8 mouse cellular contexts compared by ENCODE assay signal in the genomic region with DNA sequence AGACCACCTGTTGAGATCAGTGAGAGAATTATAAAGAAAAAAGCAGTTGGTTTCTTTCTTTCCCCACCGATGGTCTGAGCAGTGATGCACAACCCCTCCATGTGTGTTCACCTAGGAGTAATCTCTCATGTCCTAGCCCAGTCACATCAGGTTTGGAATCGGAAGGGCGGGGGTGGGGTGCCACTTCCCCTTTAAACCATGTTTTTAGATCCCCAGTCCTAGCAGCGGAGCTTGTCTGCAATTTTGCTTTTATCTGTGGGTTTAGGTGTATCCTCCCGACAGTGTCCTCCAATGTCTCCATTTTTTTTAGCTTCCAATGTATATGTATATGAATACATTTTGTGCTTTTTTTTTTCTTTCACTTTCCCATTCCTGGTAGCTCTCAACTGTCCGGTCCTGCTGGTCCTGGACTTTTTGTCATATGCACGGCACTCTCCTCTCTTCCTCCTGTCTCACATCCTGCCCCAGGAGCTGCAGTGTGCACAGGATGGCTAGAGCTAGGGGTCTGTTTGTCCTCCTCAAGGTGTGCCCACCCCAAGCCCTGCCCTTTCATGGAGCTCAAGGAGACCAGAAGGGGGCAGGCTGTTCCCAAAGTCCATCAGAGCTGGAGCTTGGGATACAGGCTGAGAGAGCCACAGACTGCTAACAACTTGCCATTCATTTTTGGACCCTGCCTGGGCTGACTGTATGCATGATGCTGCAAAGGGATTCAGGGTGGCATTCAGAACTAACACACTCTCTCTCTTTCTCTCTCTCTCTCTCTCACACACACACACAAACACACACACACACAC. TPM values are rescaled to one million over a fixed set of nuclear protein-coding genes. Genes with fewer than 3 reads are reported as not detected.
DNase-seq lines count a peak whose midpoint lies in the region; ATAC-seq lines count a peak whose summit lies in the region.

No protein-coding gene starts in this region.

- H3K27ac ChIP-seq in hindbrain, embryonic 15.5 days (replicated peaks): no peak overlapping the region
- no peak overlapping the region for H3K27ac ChIP-seq in limb, embryonic 10.5 days
- no peak overlapping the region for H3K27ac ChIP-seq in midbrain, embryonic 16.5 days (ENCODE audit: low read length)

- peaks cover 29% of the 10 kb centered on the region for H3K4me1 ChIP-seq in hindbrain, embryonic 15.5 days (replicated peaks)
- H3K4me1 ChIP-seq in limb, embryonic 10.5 days: peaks cover 24% of the 10 kb centered on the region
- peaks cover 16% of the 10 kb centered on the region for H3K4me1 ChIP-seq in midbrain, embryonic 16.5 days (ENCODE audit: control insufficient read depth, insufficient read depth, low read length)

- H3K9me3 ChIP-seq in hindbrain, embryonic 15.5 days: no peaks in the 10 kb centered on the region
- no peaks in the 10 kb centered on the region for H3K9me3 ChIP-seq in limb, embryonic 10.5 days (replicated peaks)
- H3K9me3 ChIP-seq in midbrain, embryonic 16.5 days (replicated peaks; ENCODE audit: control insufficient read depth, low read length, poor library complexity, severe bottlenecking): no peaks in the 10 kb centered on the region

- ATAC-seq in hindbrain, embryonic 15.5 days (ENCODE audit: low FRiP score, low read depth): peak; percentile 51
- no peak for ATAC-seq in midbrain, embryonic 16.5 days

- H3K36me3 ChIP-seq in hindbrain, embryonic 15.5 days: no peaks in the 10 kb centered on the region
- H3K36me3 ChIP-seq in limb, embryonic 10.5 days: no peaks in the 10 kb centered on the region
- no peaks in the 10 kb centered on the region for H3K36me3 ChIP-seq in midbrain, embryonic 16.5 days (ENCODE audit: control insufficient read depth, insufficient read depth, low read length)

- H3K4me2 ChIP-seq in hindbrain, embryonic 15.5 days: peak overlapping the region; percentile 73
- H3K4me2 ChIP-seq in midbrain, embryonic 16.5 days (ENCODE audit: low read length): peak overlapping the region; percentile 82

- peak overlapping the region; percentile 86 for H3K4me3 ChIP-seq in hindbrain, embryonic 15.5 days
- no peak overlapping the region for H3K4me3 ChIP-seq in limb, embryonic 10.5 days
- peak overlapping the region; percentile 85 for H3K4me3 ChIP-seq in midbrain, embryonic 16.5 days (ENCODE audit: low read depth, low read length)

- 69% methylated on average over 7 of the region's 7 CpGs for WGBS in hindbrain, embryonic 15.5 days
- WGBS in limb, embryonic 10.5 days: 73% methylated on average over 7 of the region's 7 CpGs
- WGBS in midbrain, embryonic 16.5 days: 71% methylated on average over 7 of the region's 7 CpGs

- DNase-seq in cerebellum, postnatal 14 days: peak; percentile 60 to 74
- DNase-seq in cerebellum, adult 11-12 months: no peak
- peak; percentile 25 for DNase-seq in ZHBTc4 (ENCODE audit: low read depth, low spot score)
- peak; percentile 32 for DNase-seq in forelimb bud, embryonic 11.5 days (ENCODE audit: low read depth, low spot score)
- peak; percentile 38 for DNase-seq in limb, embryonic 10.5 days (ENCODE audit: low spot score)
- DNase-seq in T-cell, adult 2 months (ENCODE audit: low spot score): no peak

- no peaks in the 10 kb centered on the region for H3K27me3 ChIP-seq in hindbrain, embryonic 15.5 days
- peaks cover 19% of the 10 kb centered on the region for H3K27me3 ChIP-seq in limb, embryonic 10.5 days (ENCODE audit: low read depth, poor library complexity, severe bottlenecking)
- peaks cover 3% of the 10 kb centered on the region; the same call in 1 of the 2 replicates for H3K27me3 ChIP-seq in midbrain, embryonic 16.5 days (ENCODE audit: control insufficient read depth, insufficient read depth, low read depth, low read length)

- 0 out of 2 replicates have a peak overlapping the region, but pooled peaks have one; percentile 87 for H3K9ac ChIP-seq in hindbrain, embryonic 15.5 days
- H3K9ac ChIP-seq in midbrain, embryonic 16.5 days (ENCODE audit: low read depth, low read length): peak overlapping the region; percentile 26; the same call in 1 of the 2 replicates

RNA-seq across cellular contexts. Expression of gene Xylt1, which starts 2.6 kb away (rescaled TPM):
- polyA plus RNA-seq in hindbrain, embryonic 15.5 days (2015; fragmentation: Nextera tagmentation; extraction: Ambion mirVana): 3.5 and 4.0 TPM in 2 replicates
- 0.91 and 0.95 TPM in 2 replicates for polyA plus RNA-seq in limb, embryonic 10.5 days (2016; fragmentation: Nextera tagmentation; extraction: Ambion mirVana)
- polyA plus RNA-seq in midbrain, embryonic 16.5 days (2015; fragmentation: Nextera tagmentation; extraction: Ambion mirVana): 2.1 and 2.5 TPM in 2 replicates

Comparison
In these comparisons a context has a peak if more than half of its experiments do, and no peak if none do; other contexts are left out.
1. DNase-seq: peak in cerebellum, postnatal 14 days (2 of 2), ZHBTc4 (single experiment), forelimb bud, embryonic 11.5 days (single experiment) and limb, embryonic 10.5 days (single experiment); none in cerebellum, adult 11-12 months (single experiment) and T-cell, adult 2 months (single experiment).